Mouse (Mus musculus): ENCODE measurements at regions not wholly inside any gene's neighbourhood (a gene's known extent, or its start where the extent isn't known, plus 50 kb on each side); places are given as distances from the start of the nearest gene placed in this dataset.

DNA sequence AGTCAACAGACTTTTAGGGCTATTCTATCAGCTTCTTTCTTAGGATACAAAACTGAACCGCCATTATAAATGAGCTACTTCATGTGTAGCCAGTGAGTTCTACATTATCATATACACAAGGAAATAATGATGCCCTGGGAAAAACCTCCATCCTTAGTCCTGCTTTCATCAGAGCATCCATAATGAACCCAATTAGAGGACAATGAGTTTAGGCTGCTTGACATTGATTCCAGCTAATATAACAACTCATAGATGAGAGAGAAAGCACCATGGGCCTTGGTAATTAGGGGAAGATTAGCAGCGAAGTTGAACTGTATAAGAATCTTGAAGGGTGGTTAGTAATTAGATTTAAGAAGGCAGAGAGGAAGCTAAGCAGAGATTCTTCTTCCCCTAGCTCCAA lies 405.7 kb downstream of the Ipmk start:
- DNase-seq (ENCODE audit: low spot score): no peak

DNA sequence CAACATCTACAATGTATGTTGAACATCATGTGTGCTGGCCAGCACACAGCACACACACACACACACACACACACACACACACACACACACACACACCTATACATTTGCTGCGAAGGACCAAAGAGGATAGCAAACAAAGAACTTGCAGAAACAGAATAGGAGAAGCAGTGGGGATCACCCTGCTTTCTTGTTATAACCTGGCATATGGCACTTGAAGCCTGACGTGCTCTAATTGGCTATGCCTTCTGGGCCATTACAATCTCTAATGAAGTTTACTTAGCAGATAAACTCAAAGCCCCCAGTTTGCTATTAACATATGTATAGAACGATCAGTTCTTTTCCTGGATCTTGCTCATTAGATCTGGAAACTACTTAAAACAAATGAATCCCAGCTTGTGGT lies 407.2 kb downstream of the Ipmk start:
- no peak for DNase-seq (ENCODE audit: low spot score)

DNA sequence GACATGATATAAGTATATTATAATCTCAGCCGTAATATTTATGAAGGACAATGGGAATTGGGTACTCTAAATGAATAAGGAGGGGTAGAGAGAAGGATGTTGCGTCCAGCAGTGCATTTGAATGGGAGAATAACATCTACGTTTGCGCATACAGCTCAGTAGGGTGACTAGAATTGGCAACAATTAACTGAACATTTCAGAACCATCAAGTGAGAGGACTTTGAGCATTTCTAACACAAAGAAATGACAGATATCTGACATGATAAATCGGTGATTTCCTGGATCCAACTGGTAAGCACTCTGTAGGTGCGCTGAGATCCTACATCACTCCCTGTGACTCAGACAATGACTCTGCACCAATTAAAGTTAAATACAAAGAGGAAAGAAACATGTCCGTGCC lies 431.3 kb downstream of the Ipmk start:
- DNase-seq (ENCODE audit: low spot score): no peak

DNA sequence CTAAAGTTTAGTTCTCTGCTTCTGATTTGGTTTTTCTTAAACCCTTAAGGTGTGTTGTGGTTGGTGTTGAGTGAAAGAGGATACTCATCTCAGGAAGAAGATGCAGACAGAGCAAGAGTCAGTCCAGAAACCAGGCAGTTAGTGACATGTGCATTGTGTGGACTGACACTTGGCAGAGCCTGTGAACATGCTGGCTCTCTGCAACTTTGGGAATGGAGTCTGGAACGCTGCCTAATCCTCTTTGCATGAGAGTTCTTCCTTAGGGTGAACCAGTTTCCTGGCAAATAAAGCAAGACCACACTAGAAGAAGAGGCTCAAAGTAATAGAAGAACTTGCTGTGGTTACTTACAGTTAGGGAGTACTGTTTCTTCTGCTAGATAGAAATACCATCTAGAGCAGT lies 441.7 kb downstream of the Ipmk start:
- no peak for DNase-seq (ENCODE audit: low spot score)

DNA sequence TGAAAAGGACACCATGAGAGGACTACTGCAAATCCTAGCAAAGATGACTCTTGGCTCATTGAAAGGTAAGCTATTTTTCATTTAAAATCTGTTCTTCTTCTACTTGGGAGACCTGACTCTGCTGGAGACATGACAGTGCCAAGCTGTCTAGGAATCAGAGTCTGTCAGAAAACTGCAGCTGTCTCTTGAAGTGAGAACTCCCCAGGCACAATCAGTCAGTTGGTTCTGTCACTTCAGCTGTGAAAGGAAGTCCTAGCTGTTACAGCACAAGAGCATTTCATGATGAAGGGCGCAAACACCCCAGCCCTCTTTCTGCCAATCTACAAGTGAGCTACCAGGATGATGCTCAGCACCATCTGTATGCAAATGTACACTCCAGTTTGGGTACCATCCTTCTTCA lies 442.4 kb downstream of the Ipmk start:
- no peak for DNase-seq (ENCODE audit: low spot score)

DNA sequence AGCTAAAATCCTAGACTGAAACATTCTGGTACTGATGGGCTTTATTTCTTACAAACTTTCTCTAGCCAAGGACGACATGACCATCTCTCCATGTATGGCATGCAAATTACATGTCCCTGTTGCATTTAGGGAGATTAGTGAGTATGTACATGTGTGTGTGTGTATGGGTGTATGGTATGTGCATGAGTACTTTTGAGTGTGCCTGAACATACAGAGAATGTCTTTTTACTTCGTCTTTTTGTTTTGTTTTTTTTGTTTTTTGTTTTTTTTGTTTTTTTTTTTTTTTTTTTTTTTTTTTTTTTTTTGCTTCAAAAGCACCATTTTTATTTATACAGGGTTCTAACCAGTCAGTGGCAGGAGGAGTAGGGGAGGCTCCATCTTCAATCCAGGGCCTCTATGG lies 451.1 kb downstream of the Ipmk start:
- DNase-seq (ENCODE audit: low spot score): no peak

DNA sequence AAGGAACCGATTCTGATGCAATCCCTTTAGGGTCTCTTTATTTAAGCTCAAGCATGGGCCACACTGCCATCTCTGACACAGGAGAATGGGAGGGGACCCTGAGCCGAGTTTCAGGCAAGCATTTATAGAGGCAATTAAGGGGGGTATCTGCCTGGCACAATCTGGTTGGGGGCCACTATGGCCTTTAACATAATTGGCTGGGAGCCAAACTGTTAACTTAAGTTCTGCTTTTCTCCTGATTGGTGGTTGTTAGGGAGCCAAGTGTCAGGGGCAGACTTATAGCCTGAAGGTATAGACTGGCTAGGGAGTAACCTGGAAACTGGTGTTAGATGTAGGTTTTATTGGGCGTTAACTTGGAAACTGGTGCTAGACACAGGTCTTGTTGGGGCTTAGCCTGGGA lies 454.9 kb downstream of the Ipmk start:
- no peak for DNase-seq (ENCODE audit: low spot score)

DNA sequence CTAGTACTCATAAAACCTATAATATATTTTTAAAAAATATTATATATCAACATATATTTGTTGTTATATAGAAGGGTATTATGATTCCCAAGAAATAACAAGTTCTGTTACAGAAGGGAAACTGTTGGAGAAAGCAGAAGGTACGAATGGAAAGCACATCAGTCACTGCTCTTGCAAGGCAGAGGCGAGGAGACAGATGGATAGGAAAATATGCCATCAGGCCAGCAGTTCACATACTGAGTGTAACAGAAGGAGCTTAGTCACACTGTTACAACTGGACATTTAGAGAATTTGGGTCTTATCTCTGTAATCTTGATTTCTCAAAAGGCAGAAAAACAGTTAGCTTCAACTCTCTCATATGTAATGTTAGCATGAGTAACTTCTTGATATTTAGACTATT lies 485.1 kb downstream of the Ipmk start:
- no peak for DNase-seq (ENCODE audit: low spot score)

DNA sequence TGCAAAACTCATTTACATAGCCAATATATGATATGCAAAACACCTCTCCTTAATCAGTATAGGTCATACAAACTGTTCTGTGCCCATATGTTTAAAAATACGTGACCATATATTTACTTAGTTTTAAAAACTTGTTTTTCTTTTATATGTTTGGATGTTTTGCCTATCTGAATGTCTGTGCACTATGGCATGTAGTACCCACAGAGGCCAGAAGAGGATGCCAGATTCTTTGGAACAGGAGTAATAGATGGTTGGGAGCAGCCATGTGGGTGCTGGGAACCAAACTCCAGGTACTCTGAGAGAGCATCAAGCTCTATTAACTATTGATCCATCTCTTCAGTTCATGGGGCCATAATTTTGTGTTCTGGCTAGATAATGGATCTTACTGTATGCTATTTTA lies 487.5 kb downstream of the Ipmk start:
- no peak for DNase-seq (ENCODE audit: low spot score)

DNA sequence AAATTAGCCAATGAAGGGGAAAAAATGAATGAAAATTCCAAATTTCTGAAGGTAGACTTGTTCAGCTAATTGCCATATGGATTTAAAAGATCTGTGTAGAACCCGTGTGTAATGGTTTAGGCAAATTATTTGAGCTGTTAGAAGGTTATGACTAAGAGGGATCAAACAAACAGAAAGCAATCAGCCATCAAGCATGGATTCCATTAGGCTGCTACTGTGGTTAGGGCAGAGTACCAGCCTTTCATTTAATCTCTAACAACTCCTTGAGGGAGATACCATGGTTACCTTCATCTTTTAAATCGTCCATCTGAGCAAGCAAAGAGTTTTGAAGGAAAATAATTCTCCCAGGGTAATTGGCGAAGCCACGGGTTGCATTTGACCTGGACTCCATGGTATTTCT lies 509.5 kb downstream of the Ipmk start:
- DNase-seq (ENCODE audit: low spot score): no peak

DNA sequence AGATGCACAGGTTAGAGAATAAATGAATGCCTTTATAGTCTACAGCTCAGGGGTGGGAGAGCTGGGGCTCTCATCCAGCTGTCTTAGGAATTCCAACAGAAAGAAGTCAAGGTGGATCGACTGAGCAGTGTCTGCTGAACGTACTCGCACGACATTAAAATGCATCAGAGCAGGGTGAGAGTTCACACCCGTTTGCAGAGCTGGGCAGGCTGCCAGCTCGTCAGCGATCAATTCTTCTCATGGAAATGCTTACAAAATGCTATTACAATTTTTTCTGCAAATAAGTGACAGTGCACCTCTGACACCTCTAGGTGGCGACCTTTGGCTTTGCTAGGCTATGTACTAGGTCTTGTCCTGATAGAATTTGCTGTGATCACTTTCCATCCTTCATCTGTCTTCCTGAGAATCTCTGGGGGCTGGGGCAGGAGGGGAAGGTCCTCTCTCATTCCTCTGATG lies 510.0 kb downstream of the Ipmk start:
- DNase-seq (ENCODE audit: low spot score): peak; percentile 38

DNA sequence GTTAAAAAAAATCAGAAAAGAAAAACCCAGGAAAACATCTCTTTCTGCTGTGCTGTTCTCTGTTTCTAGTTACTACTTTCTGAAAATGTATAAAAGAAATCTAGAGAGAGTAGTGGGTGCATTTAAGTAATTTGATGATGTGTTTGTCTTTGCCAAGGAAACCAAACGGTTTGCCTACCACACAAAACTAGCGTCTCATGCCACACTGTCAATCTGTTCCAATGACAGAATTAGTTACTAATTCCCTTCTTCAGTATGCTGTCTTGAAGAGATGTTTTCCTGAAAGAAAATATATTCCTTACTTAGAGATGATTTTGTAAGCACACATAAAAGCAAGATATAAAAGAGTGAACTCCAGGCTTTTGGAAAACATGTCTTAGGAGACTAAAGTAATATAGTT lies 546.2 kb downstream of the Ipmk start:
- no peak for DNase-seq (ENCODE audit: low spot score)

DNA sequence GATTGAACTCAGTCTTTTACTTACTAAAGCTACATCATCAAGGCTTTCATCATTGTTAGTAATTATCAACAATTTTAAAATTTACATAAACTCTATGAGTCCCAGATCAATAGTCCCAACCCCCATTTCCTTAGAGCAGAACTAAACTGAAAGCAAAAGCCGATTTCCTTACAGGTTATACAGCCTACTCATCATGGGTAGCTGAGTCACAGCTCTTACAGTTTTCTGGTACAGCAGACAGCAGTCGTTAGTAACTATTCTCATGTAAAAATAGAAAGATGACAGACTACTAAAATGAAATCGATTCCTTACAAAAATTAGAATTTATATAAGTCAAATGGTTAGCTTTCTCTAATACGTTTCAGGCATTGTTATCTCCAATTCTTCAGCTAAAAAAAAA lies 557.5 kb downstream of the Ipmk start:
- DNase-seq (ENCODE audit: low spot score): no peak
